Mouse (Mus musculus): ENCODE measurements at regions not wholly inside any gene's neighbourhood (a gene's known extent, or its start where the extent isn't known, plus 50 kb on each side); places are given as distances from the start of the nearest gene placed in this dataset.

DNA sequence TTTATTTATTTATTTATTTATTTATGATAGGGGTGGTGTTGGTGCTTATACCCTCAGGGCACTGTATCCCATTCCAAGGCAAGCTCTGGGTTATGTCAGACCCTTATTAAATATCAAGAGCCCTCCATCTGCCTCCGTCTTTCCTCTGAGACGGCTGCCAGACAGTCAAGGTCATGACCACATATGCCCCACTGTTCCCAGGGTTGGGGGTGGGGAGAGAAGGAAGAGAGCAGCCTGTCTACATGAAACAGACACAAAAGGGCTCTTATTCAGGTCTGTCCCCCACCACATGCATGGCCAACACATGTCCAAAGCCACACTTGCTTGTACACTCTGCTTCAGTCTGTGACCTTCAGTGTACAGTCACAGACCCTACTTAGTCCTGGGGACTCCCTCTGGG, 632.9 kb upstream of the 3110018I06Rik start:
- no peak for DNase-seq (ENCODE audit: low spot score in 2 of 2)

DNA sequence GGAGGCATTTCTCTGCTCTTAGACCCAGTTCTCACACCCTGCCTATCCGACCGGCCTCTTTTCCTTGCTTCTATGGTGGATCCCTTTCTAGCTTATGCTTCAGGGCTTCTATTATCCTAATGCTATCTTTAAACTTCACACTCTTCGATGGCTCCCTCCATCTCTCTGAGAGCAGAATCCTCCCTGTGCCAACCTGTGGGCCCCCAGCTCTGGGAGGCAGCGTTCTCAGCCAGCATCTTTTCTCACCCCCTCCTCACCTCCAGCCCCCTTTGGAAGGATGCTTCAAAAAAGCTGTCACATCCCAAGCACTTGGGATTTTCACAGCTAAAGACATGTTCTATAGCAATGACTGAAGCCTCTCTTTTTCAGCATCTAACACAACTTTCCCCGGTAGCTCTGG, 626.8 kb upstream of the 3110018I06Rik start:
- DNase-seq (ENCODE audit: low spot score in 2 of 2), result no peak

DNA sequence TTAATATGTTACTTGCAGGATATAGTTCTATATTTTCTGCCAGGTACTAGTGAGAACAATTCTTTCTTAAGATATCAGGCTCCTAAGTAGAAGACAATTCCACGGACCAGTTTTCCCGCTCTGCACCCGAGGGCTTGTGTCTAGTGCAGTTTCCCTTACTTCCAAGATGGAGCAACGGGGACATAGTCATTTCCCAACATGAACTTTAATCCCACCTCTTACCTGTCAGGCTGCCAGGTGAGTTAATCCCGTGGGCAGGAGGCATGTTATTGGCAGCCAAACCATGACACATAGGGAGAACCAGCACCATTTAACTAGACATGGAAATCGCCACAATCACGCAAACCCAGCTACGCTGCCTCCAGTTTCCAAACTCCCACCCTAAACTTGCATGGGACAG, 624.4 kb upstream of the 3110018I06Rik start:
- DNase-seq (ENCODE audit: low spot score in 2 of 2), result no peak

DNA sequence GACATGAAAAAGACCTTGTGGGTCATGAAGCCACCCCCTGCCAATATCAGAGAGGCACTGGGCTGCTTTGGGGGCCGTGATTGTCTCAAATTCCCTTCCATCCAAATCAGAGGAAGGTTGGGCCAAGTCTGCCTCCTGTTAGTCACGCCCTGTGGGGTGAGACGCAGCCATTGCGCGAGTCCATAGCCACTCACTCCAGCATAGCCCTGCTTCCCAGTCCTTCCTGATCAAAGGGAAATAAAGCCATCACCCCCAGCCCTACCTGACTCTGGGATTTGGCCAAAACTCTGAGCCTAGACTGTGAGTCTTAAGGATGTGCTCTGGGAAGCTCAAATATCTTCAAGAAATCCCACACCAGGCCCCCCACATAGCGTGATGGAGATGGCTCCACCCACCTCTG, 620.4 kb upstream of the 3110018I06Rik start:
- DNase-seq (ENCODE audit: low spot score in 2 of 2), result no peak

DNA sequence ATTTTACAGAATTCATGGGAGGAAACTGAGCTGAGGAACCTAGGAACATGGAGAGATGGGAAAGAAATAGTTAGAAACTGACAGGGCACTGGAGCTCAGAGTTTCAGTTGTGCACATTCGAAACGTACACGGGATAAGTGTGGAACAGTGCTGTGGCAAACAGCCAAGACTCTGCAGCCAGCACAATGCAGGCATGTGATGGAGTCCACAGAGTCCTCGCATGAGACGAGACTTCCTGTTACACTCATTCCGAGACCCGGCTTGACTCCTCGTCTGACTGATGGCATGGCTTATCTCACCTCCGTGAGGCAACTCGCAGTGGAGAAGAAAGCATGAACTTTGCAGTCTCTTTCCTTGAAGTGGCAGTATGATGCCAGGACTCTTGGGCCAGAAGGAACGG, 617.0 kb upstream of the 3110018I06Rik start:
- DNase-seq (ENCODE audit: low spot score in 2 of 2), result no peak

DNA sequence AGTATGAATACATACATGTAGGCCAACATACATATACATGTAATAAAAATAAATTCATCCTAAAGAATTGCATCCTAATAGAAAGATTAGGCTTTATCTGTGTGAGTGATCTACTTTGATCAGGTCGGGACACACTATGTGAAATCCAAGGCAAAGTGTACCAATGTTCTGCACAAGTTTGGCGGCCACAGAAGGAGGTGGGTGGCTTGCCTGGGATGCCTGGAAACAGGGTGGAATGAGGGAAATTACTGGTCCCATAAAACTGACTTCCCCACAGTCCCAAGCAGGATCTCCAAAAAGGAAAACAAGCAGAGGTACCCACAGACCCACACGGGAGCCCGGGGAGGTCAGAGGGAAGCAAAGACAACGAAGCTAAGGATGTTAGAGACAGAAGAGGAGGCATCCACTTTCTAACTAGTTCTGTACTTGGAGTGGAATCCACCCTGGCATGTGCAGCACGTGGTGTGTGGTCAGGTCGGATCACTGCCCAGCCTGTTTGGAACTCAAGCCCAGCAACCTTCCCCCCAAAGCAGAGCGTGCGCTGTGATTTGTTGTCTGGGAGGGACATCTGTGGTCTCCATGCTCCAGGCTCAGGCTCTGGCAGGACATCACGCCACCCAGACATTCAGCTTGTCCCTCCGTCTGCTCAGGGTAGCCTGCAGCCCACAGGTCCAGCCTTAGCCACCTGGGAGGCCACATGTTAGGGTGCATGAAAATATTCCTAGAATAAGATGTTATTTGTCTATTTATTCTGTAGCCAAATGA, 615.3 kb upstream of the 3110018I06Rik start:
- no peak for DNase-seq (ENCODE audit: low spot score in 2 of 2)

DNA sequence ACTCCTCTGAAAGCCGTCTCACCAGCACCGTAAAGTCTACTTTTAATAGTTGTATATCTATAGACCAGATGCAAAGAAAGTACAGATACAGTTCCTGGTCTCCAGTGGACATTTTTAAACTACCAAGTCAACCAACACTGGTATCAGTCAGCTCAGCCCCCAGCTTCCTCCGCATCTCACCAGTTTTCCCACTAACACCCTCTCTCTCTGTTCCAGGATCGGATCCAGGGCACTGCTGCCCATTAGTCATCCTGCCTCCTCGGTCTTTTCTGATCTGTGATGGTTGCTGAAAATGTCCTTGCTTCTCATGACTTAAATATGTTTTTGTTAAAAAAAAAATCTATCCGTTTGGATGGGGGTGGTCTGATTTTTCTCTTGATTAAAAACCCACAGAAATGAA, 598.1 kb upstream of the 3110018I06Rik start:
- no peak for DNase-seq (ENCODE audit: low spot score in 2 of 2)

DNA sequence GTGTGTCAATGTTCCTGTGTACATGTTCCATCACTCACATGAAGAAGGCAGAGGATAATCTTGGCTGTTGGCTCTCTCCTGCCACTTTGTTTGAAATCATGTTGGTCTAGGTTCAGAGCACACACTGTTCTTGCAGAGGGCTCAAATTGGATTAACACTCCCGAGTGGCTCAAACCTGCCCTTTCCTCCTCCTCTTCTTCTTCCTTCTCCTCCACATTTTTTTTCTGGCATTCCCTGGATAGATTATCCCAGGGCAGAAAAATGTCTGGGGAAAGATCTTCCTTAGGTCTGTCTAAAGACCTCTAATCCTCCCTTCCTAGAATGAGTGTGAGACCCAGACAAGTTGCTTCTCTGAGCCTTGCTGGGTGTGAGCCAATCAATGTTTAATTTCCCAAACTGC, 594.4 kb upstream of the 3110018I06Rik start:
- no peak for DNase-seq (ENCODE audit: low spot score in 2 of 2)

DNA sequence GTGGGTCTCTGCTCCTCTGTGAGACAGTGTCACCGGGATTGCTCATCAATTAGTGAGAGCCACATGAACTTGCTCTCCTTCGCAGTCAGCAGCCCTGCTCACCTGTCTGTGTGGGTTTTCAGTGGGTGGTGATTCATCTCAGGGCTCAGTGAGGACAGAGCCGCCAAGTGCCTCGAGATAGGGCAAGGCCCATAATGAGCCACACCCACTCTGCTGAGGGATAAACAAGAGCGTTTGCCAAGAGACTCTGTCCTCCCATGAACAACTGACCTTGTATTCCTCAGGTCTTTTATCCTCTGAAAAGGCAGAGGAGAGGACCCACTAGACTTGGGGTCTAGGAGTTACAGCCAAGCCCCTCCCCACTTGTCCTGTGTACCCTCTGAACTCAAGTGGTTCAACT, 584.2 kb upstream of the 3110018I06Rik start:
- no peak for DNase-seq (ENCODE audit: low spot score in 2 of 2)

DNA sequence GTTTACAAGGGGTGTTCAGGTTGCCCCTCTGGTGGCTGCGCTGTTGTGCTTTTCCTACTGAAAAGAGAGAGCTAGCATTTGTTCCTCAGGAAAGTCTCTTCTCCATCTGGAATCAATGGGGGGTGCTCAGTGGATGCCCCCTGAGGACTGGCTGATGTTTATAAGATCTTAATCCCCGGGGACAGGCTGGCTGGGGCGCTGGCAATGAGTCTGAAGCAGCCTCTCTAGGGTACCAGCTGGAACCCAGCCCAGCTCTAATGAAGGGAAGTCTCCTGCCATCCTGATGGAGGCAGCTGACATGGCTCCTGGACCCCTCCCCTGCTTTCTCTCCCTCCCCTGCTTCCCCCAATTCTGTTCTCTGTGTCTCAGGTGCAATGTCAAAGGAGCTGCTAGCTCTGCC, 575.6 kb upstream of the 3110018I06Rik start:
- no peak for DNase-seq (ENCODE audit: low spot score in 2 of 2)

DNA sequence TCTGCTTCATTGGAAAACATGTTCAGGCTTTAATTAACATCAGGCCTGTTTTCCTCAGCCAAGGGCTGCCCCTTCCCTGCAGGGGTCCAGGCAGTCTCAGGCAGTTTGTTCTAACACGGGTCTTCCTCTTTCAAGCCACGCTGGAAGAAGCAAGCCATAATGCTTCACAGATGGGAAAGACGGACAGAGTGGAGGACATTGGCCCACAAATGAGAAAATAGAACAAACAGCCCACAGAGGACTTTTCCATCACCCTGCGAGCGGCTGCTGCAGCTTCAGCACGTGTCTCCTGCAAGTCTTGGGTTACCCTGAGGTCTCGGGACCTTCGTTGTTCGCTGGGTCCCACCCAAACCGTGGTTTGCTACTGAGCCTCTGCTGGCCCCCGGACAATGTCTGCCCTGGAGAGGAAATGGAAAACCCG, 565.9 kb upstream of the 3110018I06Rik start:
- DNase-seq (ENCODE audit: low spot score in 2 of 2), result peak; percentile 8 to 26

DNA sequence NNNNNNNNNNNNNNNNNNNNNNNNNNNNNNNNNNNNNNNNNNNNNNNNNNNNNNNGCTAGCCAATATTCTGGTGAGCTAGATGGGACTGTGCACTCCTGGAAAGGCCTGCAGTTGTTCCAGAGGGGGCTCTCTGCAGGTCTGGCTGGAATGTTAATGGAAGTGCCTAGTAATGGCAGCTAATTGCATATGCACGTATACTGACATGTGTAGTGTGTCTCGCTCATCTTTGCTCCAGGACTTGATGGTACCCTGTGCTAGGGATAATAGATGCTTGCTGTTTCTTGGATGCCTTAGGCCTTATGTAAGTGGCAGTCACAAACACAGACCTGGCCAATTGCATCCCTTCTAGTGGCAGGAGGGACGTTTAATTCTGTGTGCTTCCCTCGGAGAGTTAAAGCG, 560.0 kb upstream of the 3110018I06Rik start:
- DNase-seq (ENCODE audit: low spot score in 2 of 2), result no peak

DNA sequence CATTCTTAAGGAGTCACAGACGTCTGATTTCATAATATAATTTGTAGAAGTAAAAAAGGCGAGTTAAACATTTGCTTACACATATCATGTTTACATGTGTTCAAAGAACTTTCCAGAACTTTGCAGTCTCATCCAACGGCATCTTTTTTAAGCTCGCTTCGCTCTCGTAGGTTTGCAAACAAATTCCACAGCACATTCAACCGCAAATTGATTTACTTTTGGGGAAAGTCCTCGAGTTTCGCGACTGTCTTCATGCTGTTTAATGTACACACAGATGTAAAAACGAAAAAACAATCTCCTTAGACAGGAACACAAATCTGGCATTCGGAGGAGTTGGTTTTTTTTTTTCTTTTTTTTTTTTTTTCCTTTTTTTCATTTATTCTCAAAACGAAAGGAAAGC, 559.3 kb upstream of the 3110018I06Rik start:
- DNase-seq (ENCODE audit: low spot score in 2 of 2), result no peak

DNA sequence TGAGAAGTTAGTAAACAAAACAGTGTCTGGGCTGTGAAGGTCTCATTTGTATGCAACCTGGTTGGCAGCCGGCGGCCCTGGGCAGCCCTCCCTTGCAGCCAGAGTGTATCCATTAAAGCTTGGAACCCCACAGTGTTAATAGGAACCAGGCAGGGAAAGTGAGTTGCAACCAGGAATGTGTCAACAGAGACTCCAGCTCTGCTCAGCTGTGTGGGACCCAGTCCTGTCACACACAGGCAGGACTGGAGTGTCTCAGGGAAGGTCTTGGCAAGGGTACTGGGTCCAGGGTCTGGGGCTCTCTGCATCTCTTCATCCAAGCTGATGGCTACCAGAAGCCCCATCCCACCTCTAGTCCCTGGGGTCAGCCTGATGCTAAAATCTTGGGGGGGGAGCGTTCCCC, 556.8 kb upstream of the 3110018I06Rik start:
- no peak for DNase-seq (ENCODE audit: low spot score in 2 of 2)

DNA sequence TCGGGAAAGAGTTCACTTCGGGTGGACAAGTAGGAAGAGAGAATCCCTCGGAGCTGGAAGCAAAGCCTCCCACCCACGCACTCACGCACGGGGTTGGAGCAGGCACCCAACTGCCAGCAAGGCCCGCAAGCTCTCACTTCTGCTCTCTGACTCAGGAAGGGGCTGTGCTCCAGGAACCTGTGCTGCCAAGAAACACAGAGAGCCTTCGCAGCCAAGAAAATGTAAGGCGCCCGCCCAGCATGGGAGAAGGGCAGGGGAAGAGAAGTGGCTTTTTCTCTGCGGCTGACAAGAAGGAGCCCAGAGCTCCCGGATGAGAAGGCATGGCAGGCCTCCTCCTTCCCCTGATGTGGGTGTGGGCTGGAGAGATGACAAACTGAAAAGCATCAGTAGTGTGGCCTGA, 549.1 kb upstream of the 3110018I06Rik start:
- DNase-seq (ENCODE audit: low spot score in 2 of 2), result peak; percentile 9 to 22

DNA sequence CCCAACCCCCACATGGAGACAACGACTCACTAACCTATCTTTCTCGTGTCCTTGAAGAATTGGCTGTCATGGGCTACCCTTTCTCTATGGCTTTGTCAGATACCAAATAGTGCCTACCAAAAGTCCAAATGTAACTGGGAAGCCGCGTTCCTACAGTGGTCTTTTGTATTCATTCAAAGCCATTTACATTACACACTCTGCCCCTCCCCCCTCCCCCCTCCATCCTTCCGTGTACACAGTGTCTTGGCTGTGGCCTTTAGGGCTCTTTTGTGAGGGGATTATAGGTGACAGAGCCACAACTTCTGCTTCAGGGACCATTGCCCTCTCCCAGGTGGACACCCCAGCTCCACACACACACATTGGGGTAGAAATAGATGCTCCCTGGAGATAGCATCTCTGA, 544.6 kb upstream of the 3110018I06Rik start:
- no peak for DNase-seq (ENCODE audit: low spot score in 2 of 2)

DNA sequence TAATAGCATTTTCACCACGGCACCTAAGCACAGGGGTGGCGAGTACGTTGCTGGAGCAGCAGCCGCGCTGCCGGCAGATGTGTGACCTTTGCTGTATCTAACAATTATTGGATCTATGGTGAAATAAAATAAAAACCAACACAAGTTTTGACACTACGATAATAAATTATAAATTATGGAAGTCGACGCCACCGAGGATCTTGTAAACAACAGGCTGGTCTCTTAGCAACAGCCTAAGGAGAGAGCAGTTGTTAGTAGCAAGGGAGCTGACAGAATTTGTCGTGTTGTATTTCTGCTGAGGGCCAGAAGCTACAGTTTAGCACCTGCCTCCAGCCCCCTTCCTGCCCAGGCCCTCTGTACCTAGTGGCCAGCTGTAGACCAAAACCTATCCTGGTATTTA, 535.8 kb upstream of the 3110018I06Rik start:
- no peak for DNase-seq (ENCODE audit: low spot score in 2 of 2)

DNA sequence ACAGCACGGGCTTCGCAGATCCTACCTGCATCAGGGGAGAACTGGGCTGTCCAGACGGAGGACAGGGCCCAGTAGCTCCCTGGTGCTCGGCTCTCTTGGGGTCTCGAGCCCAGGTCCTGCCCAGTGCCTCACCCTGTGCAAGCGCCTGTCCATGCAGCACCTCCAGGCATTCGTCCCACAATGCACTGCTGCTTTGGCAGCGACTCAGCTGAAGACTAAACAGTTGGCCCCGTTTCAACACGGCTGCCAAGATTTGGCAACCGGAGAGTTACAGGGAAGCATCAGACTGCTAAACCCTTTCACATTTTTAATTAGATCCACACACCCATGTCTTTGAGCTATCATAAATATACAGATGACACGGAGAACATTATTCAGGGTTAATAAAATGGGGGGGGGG, 532.7 kb upstream of the 3110018I06Rik start:
- DNase-seq (ENCODE audit: low spot score in 2 of 2), result no peak

DNA sequence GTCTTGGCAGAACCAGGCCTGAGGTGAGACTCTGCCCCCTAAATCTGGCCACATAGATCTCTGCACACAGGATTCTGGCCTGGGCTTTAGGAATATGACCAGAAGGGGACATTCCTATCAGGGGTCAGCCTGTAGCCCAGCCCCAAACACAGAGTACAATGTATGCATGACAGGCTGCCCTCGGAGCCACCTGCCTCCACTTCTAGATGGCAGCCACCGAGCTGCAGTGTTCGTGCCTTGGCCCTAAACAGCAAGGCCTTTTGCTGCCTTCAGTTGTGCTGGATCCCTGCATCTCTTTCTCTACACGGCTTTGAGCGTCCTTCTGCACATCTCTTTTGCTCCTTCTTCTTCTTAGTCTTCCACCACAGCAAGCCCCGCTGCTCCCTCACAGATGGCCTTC, 532.2 kb upstream of the 3110018I06Rik start:
- no peak for DNase-seq (ENCODE audit: low spot score in 2 of 2)

DNA sequence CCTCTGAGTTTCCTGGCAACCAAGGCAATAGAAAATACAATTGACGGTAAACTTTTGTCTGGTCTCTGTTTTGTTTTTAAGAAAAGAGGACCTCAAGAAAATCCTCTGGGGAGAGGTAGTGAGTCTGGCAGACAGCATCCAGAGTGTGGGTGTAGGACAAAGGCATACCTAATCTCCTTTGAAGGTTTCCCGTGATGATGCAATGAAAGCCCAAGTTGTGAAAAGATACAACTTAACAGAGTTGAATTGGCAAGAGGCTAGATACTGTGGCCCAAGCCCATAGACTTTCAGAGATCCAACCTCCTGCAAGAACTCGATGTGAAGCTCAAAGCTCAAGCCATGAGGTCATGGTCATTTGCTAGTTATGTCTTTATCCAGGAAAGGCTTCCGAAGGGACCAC, 526.4 kb upstream of the 3110018I06Rik start:
- DNase-seq (ENCODE audit: low spot score in 2 of 2), result no peak

DNA sequence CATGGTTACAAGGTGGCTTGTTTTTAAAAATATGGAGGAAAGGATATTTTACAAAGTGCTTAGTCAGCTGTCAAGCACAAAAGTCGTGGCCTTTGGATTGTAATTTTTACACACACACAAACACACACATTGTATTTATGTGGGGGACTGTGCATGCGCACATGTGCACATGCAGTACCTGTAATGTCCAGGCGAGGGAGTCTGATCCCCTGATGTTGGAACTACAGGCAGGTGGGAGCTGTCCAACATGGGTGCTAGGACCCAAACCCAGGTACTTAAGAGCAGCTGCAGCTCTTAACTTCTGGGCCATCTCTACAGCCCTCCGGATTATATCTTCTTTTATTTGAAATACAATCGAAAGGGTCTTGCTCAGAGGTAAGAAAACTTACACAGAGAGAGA, 524.7 kb upstream of the 3110018I06Rik start:
- no peak for DNase-seq (ENCODE audit: low spot score in 2 of 2)

DNA sequence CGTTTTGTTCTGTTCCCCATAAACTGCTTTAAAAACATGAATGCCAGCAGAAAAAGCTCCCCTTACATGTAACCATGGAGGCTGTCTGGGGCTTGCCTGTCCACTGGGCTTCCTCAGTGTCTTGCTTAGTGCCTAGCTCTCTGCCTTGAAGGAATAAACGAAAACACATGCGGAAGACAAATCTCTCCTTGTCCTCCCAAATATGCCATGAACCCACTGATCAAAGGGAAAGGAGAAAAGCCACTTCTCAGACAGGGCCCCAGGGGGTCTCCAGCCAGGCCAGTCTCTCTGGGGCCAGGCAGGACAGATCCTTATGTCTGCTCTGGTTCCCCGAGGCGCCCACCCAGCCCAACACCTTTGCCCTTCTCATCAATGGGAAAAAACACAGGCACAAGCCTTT, 518.6 kb upstream of the 3110018I06Rik start:
- no peak for DNase-seq (ENCODE audit: low spot score in 2 of 2)

DNA sequence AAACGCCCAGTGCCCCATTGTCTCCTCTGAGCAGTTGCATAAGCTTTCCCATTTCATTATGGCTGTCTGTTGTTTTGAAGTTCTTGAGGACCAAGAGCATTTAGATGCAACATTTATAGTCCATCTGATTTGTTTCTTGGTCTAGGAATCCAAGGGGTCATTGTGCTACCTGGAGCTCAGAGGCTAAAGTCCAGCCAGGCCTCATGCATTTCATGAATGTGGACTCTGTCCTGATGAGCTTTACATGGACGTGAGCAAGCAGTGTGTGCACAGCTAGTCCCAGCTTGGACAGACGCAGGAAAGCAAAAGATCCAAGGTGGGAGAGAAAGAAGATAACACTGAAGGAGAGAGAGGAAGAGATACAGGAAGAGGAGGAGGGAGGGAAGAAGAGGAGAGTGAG, 496.0 kb upstream of the 3110018I06Rik start:
- DNase-seq (ENCODE audit: low spot score in 2 of 2), result no peak

DNA sequence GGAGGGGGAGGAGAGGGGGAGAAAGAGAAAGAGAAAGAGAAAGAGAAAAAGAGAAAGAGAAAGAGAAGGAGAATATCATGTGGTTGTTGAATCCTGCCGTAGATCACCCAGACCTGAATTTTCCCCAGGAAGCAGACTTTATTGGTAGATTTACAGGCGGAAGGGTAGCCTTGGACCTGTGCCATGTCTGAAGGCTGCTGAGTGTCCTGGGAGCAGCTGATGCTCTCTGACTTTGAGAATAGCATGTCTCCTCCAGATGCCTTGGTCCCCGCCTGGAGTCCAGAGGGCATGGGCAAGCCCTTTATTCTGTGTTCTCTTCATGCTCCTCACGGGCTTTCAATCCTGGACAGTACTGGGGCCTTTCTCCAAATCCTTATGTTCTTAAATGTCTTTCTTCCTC, 495.4 kb upstream of the 3110018I06Rik start:
- no peak for DNase-seq (ENCODE audit: low spot score in 2 of 2)
